Mouse (Mus musculus) brain, embryonic 14.5 days (tissue): ENCODE data around the gene Slc40a1.

Source experiments
- CTCF ChIP-seq: fragments of 200-500 bp; IDR thresholded peaks from 2 replicates; pipeline ENCODE4 v1.5.1; 2012; ENCODE audit warnings: inconsistent platforms, mild to moderate bottlenecking, moderate library complexity, borderline replicate concordance; ENCODE audit not compliant: insufficient read depth, insufficient read length; ENCODE audit errors: extremely low read depth
- POLR2A ChIP-seq: fragments of 200-500 bp; IDR thresholded peaks from 2 replicates; pipeline ENCODE4 v1.6.1; 2012; ENCODE audit warnings: mild to moderate bottlenecking, inconsistent platforms, borderline replicate concordance; ENCODE audit not compliant: poor library complexity, insufficient read depth, insufficient read length, severe bottlenecking; ENCODE audit errors: extremely low read depth

DNA sequence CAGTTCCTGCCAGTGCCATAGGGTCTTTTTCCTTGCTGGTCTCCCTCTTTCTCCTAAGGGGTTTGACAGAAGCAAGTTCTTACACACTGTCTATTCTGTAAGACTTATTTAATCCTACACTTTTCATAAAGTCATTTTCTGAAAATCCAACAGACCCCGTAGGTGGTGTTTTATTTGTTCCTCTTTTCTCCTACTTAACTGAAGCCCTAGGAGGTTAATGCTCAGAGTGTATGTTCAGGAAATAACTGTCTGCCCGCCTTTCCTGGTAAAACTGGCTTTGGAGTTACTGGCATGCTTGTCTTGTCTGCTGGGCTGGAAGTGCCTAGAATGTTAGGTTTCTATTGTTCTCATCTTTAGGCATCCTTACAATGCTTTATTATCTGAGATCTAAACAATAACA is 34.3 kb downstream of the Slc40a1 start:
- TF ChIP-seq POLR2A, result no peak
- TF ChIP-seq CTCF, result no peak
